Mouse (Mus musculus) neural tube, embryonic 12.5 days (tissue): ENCODE results near the gene Mettl9. TPM values are rescaled to one million over a fixed set of nuclear protein-coding genes. Genes with fewer than 3 reads are reported as not detected.
"Not testable (repeated sequence)": the region's sequence is repeated elsewhere in the genome, so short reads cannot be mapped to it uniquely, and the experiment has no call there.

Experiments used
- ATAC-seq: fragments of 200-750 bp; cut with Nextera tagmentation; 2 replicates; pipeline ENCODE4 v1.8.0; 2017; ENCODE audit warnings: low read depth, mild to moderate bottlenecking, moderate TSS enrichment, moderate library complexity; ENCODE audit not compliant: low FRiP score
- H3K27ac ChIP-seq: fragments of 300-500 bp; sonication (generic); 2 replicates; pipeline ENCODE4 v1.5.1; 2016
- H3K27me3 ChIP-seq: fragments of 300-500 bp; sonication (generic); replicated peaks from 2 replicates; pipeline ENCODE4 v1.6.1; 2016; ENCODE audit warnings: mild to moderate bottlenecking
- H3K36me3 ChIP-seq: fragments of 300-500 bp; sonication (generic); 2 replicates; pipeline ENCODE4 v1.6.1; 2016; ENCODE audit warnings: mild to moderate bottlenecking
- H3K4me1 ChIP-seq: fragments of 300-500 bp; sonication (generic); 2 replicates; pipeline ENCODE4 v1.6.1; 2016
- H3K4me2 ChIP-seq: fragments of 300-500 bp; sonication (generic); replicated peaks from 2 replicates; pipeline ENCODE4 v1.6.1; 2016; ENCODE audit warnings: mild to moderate bottlenecking
- H3K4me3 ChIP-seq: fragments of 300-500 bp; sonication (generic); 2 replicates; pipeline ENCODE4 v1.5.1; 2016
- H3K9ac ChIP-seq: fragments of 300-500 bp; sonication (generic); 2 replicates; pipeline ENCODE4 v1.6.1; 2016; ENCODE audit warnings: mild to moderate bottlenecking
- H3K9me3 ChIP-seq: fragments of 300-500 bp; sonication (generic); 2 replicates; pipeline ENCODE4 v1.6.1; 2016; ENCODE audit warnings: mild to moderate bottlenecking
- whole genome bisulfite sequencing: fragments of 180-500 bp; shearing (Covaris S2); methylation state at CpG from one replicate; pipeline ENCODE4 v1.1.7; 2016; 5-methylcytosine and 5-hydroxymethylcytosine counted together
- polyA plus RNA-seq: library from polyadenylated mRNA; unstranded; fragments of >200 nt; fragmentation: Nextera tagmentation; extraction: Ambion mirVana; gene quantifications from 2 replicates; pipeline ENCODE4 v1.2.1, GENCODE M21; 2016

Gene Mettl9
- polyA plus RNA-seq, 1 experiment from 2014 or later = 219 TPM

DNA sequence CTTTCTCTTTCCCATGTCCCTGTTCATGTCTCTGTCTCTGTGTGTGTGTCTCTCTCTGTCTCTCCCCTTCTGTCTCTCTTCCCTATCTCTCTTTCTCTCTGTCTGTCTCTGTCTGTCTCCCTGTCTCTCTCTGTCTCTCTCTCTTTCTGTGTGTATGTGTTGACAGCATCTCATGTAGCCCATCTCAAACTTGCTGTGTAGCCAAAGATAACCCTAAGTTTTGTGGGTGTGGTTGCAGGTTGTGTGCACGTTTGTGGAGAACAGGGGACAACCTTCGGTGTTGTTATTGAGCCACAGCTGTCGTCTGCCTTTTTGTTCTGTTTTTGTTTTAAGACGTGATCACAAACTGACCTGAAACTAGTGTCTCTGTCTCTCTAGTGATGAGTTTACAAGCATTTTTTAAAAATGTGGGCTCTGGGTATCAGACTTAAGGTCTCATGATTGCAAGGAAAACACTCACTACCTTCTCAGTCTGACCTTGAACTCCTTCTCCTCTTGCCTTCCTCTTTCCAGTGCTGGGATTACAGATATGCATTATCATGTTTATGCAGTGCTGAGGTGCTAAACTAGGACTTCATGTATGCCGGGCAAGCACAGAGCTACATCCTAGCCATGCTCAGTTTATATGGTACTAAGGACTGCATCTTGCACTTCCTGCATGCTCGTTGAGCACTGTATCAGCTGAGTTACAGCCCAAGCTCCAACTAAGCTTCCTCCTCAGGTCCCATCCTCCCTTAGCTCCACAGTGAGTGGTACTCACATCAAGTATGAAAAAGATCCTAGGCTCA is 8.8 kb upstream of the Mettl9 start:
- Histone ChIP-seq H3K4me3 (no peak overlapping the region), H3K9ac (no peak overlapping the region), H3K4me2 (no peak overlapping the region), H3K4me1 (no peaks in the 10 kb centered on the region), H3K36me3 (no peaks in the 10 kb centered on the region), H3K27ac (no peak overlapping the region), H3K27me3 (no peaks in the 10 kb centered on the region), H3K9me3 (no peaks in the 10 kb centered on the region)
- ATAC-seq = no peak
- WGBS = 80% methylated on average over 6 of the region's 6 CpGs

DNA sequence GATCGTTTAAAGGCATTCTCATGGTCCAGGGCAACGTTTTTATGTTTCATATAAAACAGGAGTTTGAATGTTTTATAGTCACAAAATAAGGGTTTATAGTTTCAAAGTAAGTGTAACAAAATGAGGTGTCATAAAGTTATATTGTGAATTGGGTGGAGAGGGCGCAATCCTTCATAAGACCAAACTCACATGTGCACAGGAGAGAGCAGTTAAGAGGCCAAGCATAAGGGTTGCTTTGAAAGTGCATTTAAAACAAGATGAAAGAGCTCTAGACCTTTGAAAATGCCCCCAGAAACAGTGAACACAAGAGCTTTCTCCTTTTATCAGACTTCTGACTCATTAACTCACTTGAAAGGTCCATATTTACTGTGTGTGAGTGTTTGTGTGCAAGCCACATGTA is 7.9 kb upstream of the Mettl9 start:
- 61% methylated on average over 3 of the region's 3 CpGs for WGBS
- no peaks in the 10 kb centered on the region for H3K9me3 ChIP-seq
- H3K4me2 ChIP-seq = no peak overlapping the region
- no peaks in the 10 kb centered on the region for H3K36me3 ChIP-seq
- H3K4me1 ChIP-seq = no peaks in the 10 kb centered on the region
- no peak overlapping the region for H3K4me3 ChIP-seq
- no peak for ATAC-seq
- H3K27ac ChIP-seq = no peak overlapping the region
- H3K9ac ChIP-seq = no peak overlapping the region
- no peaks in the 10 kb centered on the region for H3K27me3 ChIP-seq

DNA sequence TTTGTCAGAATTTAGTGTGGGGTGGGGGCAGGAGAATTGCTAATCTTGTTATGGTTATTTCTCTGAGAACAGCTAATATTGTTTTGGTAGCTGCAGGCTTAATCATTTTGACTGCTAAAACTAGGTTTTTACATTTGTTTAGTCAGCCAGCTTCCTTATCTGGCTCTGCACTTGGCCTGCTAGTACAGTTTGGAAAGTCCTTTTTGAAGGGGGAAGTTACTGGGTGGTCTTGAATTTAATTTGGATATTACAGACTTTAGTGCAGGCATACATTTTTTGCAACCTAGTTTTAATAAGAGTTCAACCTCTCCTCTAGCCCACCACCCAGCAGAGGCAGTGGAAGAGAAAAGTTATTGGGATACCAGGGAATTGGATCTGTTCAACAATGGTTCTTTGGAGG is 4.3 kb upstream of the Mettl9 start:
- H3K27ac ChIP-seq, H3K9me3 ChIP-seq, H3K4me2 ChIP-seq, H3K27me3 ChIP-seq, H3K4me3 ChIP-seq, H3K36me3 ChIP-seq, ATAC-seq, H3K9ac ChIP-seq, H3K4me1 ChIP-seq: not testable (repeated sequence)

DNA sequence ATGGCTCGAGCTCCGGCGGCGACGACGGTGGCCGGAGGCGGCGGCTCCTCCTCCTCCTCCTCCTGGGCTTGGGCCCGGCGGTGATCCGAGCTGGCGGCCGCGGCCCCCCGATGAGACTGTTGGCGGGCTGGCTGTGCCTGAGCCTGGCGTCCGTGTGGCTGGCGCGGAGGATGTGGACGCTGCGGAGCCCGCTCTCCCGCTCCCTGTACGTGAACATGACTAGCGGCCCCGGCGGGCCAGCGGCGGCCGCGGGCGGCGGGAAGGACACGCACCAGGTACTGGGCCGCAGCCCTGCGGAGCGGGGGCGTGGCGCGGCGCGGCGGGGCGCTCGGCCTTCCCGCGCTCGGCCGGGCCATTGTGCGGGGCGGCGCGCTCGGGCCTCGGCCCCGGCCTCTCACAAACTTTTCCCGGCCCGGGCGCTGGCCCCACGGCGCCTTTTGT is 476 bp downstream of the Mettl9 start:
- no peaks in the 10 kb centered on the region for H3K27me3 ChIP-seq
- peak overlapping the region; percentile 96 for H3K4me3 ChIP-seq
- H3K4me1 ChIP-seq = peaks cover 22% of the 10 kb centered on the region
- H3K36me3 ChIP-seq = no peaks in the 10 kb centered on the region
- peak overlapping the region; percentile 98 for H3K9ac ChIP-seq
- ATAC-seq = peak; percentile 84
- peak overlapping the region; percentile 97 for H3K27ac ChIP-seq
- H3K9me3 ChIP-seq = no peaks in the 10 kb centered on the region
- peak overlapping the region; percentile 78 for H3K4me2 ChIP-seq
- under 1% methylated on average over 49 of the region's 63 CpGs for WGBS

DNA sequence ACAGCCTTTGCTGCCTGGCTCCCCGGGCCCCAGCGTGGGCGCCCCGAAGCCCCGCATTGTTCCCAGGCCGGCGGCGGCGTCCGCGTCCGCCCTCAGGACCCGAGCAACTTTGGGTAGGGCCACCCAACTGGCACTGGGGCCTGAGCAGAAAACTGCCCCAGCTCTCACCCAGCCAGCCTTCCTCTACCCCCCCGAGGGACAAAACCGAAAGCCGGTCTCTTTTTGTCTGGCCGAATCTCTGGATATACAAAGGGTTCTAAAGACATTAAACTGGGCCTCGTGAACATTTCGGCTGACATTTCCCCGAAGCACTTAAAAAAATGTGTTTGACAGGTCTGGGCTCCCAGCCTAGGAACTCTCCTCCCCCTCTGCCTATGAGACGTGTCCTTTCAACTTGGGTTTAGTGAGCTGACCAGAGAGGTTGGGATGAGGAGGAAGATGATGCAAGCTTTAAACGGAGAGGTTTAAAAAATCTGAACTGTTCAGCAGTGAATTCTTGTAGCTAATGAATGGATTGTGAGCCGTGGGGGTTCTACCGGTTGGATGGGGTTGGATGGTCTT is 996 bp downstream of the Mettl9 start:
- Histone ChIP-seq H3K27me3 (no peaks in the 10 kb centered on the region), H3K9ac (peak overlapping the region; percentile 98), H3K9me3 (no peaks in the 10 kb centered on the region), H3K4me2 (peak overlapping the region; percentile 78), H3K4me3 (peak overlapping the region; percentile 96), H3K36me3 (no peaks in the 10 kb centered on the region), H3K4me1 (peaks cover 27% of the 10 kb centered on the region), H3K27ac (peak overlapping the region; percentile 97)
- ATAC-seq = peak; percentile 54; the same call in 1 of the 2 replicates
- WGBS = under 1% methylated on average over 24 of the region's 24 CpGs

DNA sequence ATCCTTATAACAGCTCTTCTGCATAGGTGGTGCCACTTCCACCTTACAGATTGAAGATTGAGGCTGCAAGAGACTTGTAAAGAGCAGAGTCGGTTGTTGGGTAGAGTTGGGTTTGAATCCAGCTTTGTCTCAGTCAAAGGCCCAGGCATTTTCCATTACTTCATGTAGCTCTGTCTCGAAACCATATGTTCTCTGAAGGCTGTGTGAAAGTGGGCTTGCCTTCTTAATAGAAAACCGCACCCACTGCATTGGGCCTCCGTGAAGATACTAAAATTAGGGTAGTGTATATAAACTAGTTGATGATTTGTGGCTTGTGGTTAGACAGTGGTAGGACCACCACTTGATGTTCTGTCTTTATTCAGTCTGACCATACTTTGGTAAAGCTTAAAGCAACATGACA is 6.3 kb downstream of the Mettl9 start:
- Histone ChIP-seq H3K4me3 (no peak overlapping the region), H3K4me1 (peaks cover 28% of the 10 kb centered on the region), H3K36me3 (no peaks in the 10 kb centered on the region), H3K27me3 (no peaks in the 10 kb centered on the region), H3K9ac (no peak overlapping the region), H3K4me2 (no peak overlapping the region), H3K9me3 (no peaks in the 10 kb centered on the region), H3K27ac (no peak overlapping the region)
- no peak for ATAC-seq
- 92% methylated on average over 4 of the region's 4 CpGs for WGBS

DNA sequence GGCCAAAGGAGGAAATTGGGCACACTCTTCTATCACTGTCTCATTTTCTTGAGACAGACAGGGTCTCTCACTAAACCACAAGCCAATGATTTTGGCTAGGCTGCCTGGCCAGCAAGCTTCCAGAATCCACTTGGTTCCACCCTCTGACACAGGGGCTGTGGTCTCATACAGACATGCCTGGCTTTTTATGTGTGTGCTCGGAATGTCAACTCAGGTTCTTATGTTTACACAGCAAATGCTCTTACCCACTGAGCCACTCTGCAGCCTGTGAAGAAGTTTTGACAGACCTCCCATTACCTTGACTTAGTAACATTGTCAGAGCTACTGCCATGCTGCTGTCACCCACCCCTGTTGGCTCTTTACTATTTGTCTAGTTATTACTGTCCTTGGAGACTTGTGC is 7.7 kb downstream of the Mettl9 start:
- H3K4me3 ChIP-seq = no peak overlapping the region
- WGBS = 73% methylated on average over 1 of the region's 1 CpGs
- H3K9me3 ChIP-seq = no peaks in the 10 kb centered on the region
- no peak for ATAC-seq
- H3K27ac ChIP-seq = no peak overlapping the region
- no peak overlapping the region for H3K4me2 ChIP-seq
- peaks cover 16% of the 10 kb centered on the region; the same call in 1 of the 2 replicates for H3K4me1 ChIP-seq
- H3K27me3 ChIP-seq = no peaks in the 10 kb centered on the region
- H3K36me3 ChIP-seq = no peaks in the 10 kb centered on the region
- no peak overlapping the region for H3K9ac ChIP-seq

DNA sequence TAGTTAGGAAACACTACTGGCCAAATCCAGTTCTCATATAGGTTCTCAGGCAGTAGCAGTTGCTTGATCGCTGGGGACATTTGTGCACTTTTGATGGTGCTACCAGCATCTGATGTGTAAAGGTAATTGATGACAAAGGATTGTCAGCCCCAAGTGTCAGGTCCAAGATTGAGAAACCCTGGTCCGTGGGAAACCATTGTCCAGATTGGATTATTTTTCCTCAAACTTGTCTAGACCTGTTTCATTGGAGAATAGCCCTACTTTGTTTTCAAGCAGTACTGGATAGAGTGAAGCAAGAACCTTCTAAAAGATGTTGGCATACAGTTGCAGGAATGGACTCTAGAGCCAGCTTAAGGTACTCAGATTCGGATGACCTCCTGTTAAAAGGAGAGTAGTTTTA is 8.8 kb downstream of the Mettl9 start:
- Histone ChIP-seq H3K4me2 (no peak overlapping the region), H3K4me3 (no peak overlapping the region), H3K36me3 (no peaks in the 10 kb centered on the region), H3K27ac (no peak overlapping the region), H3K9me3 (no peaks in the 10 kb centered on the region), H3K27me3 (no peaks in the 10 kb centered on the region), H3K4me1 (peaks cover 9% of the 10 kb centered on the region; the same call in 1 of the 2 replicates), H3K9ac (no peak overlapping the region)
- 96% methylated on average over 3 of the region's 3 CpGs for WGBS
- no peak for ATAC-seq

DNA sequence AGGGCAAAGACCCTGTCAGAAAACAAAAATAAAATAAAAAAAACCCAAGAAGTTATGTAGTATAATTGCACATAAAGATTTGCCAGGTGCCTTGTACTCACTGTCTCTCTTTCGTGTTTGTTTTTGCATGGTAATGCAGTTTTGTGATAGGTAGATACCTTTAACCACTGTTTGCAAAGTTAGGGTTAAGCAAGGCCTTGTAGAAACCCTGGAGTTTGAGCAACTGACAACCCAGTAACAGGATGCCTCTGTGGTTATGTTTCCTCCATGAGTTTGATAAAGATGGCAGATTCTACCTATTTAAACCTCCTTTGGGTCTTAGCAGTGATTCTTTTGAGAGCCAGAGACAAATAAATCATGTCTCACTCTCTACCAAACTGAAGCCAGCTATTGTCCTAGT is 9.3 kb downstream of the Mettl9 start:
- Histone ChIP-seq H3K4me3 (no peak overlapping the region), H3K27ac (no peak overlapping the region), H3K9me3 (no peaks in the 10 kb centered on the region), H3K9ac (no peak overlapping the region), H3K27me3 (no peaks in the 10 kb centered on the region), H3K4me1 (0 out of 2 replicates have a peak, but pooled peaks cover 7% of the 10 kb centered on the region), H3K36me3 (0 out of 2 replicates have a peak, but pooled peaks cover 1% of the 10 kb centered on the region), H3K4me2 (no peak overlapping the region)
- WGBS = 95% methylated on average over 1 of the region's 1 CpGs
- no peak for ATAC-seq

DNA sequence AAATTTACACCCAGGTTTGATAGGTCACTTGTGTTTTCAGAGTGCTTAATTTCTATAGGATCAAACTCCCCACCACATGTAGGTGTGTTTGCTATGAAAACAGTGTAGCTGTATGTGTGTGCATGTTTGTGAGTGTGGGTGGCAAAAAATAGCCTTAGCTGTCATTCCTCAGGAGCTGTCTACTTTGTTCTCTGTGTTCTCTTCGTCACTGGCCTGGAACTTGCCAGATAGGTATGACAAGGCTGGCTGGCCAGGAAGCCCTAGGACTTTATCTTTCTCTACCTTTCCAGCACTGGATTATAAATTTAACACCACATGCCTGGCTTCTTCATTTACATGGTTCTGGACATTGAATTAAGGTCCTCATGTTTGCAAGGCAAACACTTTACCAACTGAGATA is 10.0 kb downstream of the Mettl9 start:
- no peaks in the 10 kb centered on the region for H3K9me3 ChIP-seq
- 0 out of 2 replicates have a peak, but pooled peaks cover 7% of the 10 kb centered on the region for H3K4me1 ChIP-seq
- H3K4me3 ChIP-seq = no peak overlapping the region
- H3K27me3 ChIP-seq = no peaks in the 10 kb centered on the region
- no peak overlapping the region for H3K4me2 ChIP-seq
- WGBS = 96% methylated on average over 1 of the region's 1 CpGs
- no peak for ATAC-seq
- no peak overlapping the region for H3K27ac ChIP-seq
- 0 out of 2 replicates have a peak, but pooled peaks cover 2% of the 10 kb centered on the region for H3K36me3 ChIP-seq
- no peak overlapping the region for H3K9ac ChIP-seq

DNA sequence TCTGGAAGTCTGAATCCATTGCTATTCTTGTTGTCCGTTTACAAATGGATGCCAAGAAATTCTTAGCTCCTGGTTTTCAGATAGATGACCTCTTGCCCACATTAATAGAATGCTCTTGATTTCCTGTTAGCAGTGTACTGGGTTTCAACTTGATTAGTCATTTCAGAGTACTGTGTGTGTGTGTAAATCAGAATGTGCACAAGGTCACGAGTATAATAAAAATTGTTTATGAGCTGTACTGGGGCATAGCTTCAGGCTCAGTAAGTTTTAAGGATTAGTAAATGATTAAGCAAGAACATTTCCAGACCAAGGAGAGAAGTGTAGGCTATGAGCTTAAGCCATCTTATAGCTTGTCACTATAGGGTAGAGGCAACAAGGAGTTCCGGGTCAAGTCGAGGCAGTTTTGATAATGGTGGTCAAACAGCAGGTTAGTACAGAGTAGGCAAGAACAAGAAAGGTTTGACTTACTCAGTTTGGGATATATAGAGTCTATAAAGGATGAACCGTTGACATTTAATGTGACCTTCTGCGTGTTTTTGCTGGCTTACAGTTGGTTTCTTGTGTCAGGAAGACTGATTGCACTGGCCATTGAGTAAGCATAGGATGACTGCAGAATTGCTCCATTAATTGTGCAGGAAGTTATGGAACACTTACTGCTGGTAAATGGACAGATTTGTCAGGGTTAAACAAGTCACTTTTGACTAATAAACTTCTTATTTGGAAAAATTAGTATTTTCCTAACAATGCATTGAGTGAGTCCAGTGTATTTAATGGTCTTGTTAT is 11.6 kb downstream of the Mettl9 start:
- Histone ChIP-seq H3K9me3 (no peaks in the 10 kb centered on the region), H3K4me2 (no peak overlapping the region), H3K36me3 (peaks cover 5% of the 10 kb centered on the region; the same call in 1 of the 2 replicates), H3K4me1 (no peaks in the 10 kb centered on the region), H3K27me3 (no peaks in the 10 kb centered on the region), H3K4me3 (no peak overlapping the region), H3K9ac (no peak overlapping the region), H3K27ac (no peak overlapping the region)
- no peak for ATAC-seq
- 90% methylated on average over 6 of the region's 6 CpGs for WGBS

DNA sequence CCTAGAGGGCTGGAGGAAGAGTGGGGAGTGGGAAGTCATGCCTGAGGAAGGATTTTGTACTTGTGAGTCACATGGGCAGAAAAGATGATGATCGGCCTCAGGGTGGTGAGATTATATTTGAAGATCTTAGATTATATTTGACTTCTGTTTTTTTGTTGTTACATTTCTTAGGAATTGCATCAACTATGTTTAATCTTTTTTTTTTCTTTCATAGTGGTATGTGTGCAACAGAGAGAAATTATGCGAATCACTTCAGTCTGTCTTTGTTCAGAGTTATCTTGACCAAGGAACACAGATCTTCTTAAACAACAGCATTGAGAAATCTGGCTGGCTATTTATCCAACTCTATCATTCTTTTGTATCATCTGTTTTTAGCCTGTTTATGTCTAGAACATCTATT is 13.4 kb downstream of the Mettl9 start:
- H3K4me3 ChIP-seq = no peak overlapping the region
- 100% methylated on average over 2 of the region's 2 CpGs for WGBS
- H3K4me2 ChIP-seq = no peak overlapping the region
- H3K9ac ChIP-seq = no peak overlapping the region
- no peaks in the 10 kb centered on the region for H3K27me3 ChIP-seq
- no peak overlapping the region for H3K27ac ChIP-seq
- H3K9me3 ChIP-seq = no peaks in the 10 kb centered on the region
- H3K36me3 ChIP-seq = peaks cover 10% of the 10 kb centered on the region; the same call in 1 of the 2 replicates
- H3K4me1 ChIP-seq = no peaks in the 10 kb centered on the region
- no peak for ATAC-seq
